Mouse (Mus musculus) erythroblast, embryonic 14.5 days (primary cell): ENCODE measurements around the gene Rnase11.

Source experiments
- GATA1 ChIP-seq: IDR thresholded peaks from 2 replicates; pipeline ENCODE4 v1.6.1; 2012; ENCODE audit warnings: low read length, inconsistent platforms, mixed read lengths
- TAL1 ChIP-seq: IDR thresholded peaks from 3 replicates; pipeline ENCODE4 v1.6.1; 2012; ENCODE audit warnings: low read length, inconsistent platforms, mixed read lengths

DNA sequence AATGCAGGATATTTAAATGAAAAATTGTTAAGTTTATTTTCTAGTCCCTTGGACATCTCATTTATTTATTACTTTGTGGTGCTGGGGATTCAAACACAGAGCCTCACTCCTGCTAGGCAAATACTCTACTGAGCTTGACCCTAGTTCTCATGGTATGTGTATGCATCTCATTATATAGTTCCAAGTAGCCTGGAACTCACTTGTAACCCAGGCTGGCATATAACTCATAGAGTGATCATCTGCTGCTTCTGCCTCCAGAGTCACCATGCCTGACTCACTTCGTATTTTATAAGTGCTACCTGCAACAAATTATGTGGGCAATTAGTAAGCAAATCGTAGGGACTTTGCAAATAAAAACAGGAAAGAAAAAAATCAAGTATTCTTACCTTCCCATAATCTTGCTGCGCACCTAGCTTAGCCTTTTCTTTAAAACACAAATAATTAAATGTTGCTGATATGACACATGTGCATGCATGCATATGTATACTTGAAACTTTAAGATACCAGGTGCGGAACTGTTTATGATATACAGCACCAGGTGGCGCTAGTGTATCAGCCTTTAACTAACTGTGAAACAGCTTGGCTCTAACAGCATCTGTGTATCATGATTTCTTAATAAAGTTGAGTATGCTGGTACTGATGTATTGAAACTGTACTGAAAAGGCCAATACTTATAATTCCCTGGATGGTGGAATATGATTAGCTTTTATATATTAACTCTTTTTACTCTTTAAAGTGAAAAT is 23.4 kb downstream of the Rnase11 start:
- TF ChIP-seq TAL1 (no peak), GATA1 (no peak)
